Mouse (Mus musculus): ENCODE results near the gene Gm8906. TPM values are rescaled to one million over a fixed set of nuclear protein-coding genes. Genes with fewer than 3 reads are reported as not detected.

Gm8906 gene
- polyA plus RNA-seq (2015; fragmentation: Nextera tagmentation; extraction: Ambion mirVana) = not detected in 2 replicates

GRCm38 (mm10) chr5:11502385-11502784, at the start of gene Gm8906:
Gene Gm8906 (plus strand): TSS chr5:11502685.

Other genes starting within 250 kb of the Gm8906 start
- gene Gm8890, start 246.7 kb upstream of the Gm8906 start, polyA plus RNA-seq (2015; fragmentation: Nextera tagmentation; extraction: Ambion mirVana) = not detected in 2 replicates
- not detected in 2 replicates for gene Speer1, start 161.2 kb upstream of the Gm8906 start, polyA plus RNA-seq (2015; fragmentation: Nextera tagmentation; extraction: Ambion mirVana)
- gene Gm8897, start 86.3 kb upstream of the Gm8906 start, polyA plus RNA-seq (2015; fragmentation: Nextera tagmentation; extraction: Ambion mirVana) = not detected in 2 replicates
- not detected in 2 replicates for gene Gm6460, start 92.2 kb downstream of the Gm8906 start, polyA plus RNA-seq (2015; fragmentation: Nextera tagmentation; extraction: Ambion mirVana)
- not detected in 2 replicates for gene Gm8922, start 179.3 kb downstream of the Gm8906 start, polyA plus RNA-seq (2015; fragmentation: Nextera tagmentation; extraction: Ambion mirVana)

Measured in neural tube, postnatal 0 days (tissue).